Mouse (Mus musculus) cerebellum, adult 2 months (tissue): ENCODE results near the gene Rassf2.

Experiments
- CTCF ChIP-seq: fragments of 200-500 bp; IDR thresholded peaks from 2 replicates; pipeline ENCODE4 v1.5.1; 2011; ENCODE audit warnings: low read depth, mild to moderate bottlenecking, control low read depth, low read length, moderate library complexity, borderline replicate concordance; ENCODE audit not compliant: insufficient read depth
- POLR2A ChIP-seq: fragments of 200-500 bp; IDR thresholded peaks from 2 replicates; pipeline ENCODE4 v1.6.1; 2011; ENCODE audit warnings: low read length, control low read depth, borderline replicate concordance; ENCODE audit not compliant: insufficient read depth

DNA sequence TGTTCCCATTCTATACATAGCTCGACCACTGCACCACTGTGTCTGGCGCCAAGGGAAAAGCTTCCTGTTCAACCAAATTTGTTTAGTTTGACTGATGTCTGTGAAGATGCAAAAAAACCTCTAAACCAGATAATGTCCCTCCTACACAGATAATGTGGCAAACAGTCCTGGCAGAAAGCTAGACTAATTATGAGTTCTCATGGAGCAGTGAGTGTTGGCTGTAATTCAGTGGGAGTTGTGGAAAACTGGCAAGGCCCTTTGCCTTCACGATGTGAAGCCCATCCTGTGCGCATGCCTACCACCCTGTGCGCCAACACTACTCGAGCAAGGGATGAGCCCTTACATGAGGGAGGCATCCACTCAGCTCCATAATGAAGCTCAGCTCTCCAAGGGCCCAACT, 84.3 kb downstream of the Rassf2 start:
- no peak for TF ChIP-seq CTCF
- no peak for TF ChIP-seq POLR2A
